Mouse (Mus musculus) heart, adult 2 months (tissue): ENCODE measurements around the gene 4933417A18Rik.

ENCODE experiments used
- CTCF ChIP-seq: fragments of 200-600 bp; IDR thresholded peaks from 2 replicates; pipeline ENCODE4 v1.8.1; 2022; ENCODE audit warnings: antibody characterized with exemption, mild to moderate bottlenecking, moderate library complexity
- EP300 ChIP-seq: fragments of 200-500 bp; IDR thresholded peaks from 2 replicates; pipeline ENCODE4 v1.6.1; 2011; ENCODE audit warnings: low read depth, low read length, control low read depth; ENCODE audit not compliant: insufficient read depth
- POLR2A ChIP-seq: fragments of 200-500 bp; IDR thresholded peaks from 2 replicates; pipeline ENCODE4 v1.6.1; 2011; ENCODE audit warnings: mild to moderate bottlenecking, low read depth, low read length, control low read depth; ENCODE audit not compliant: insufficient read depth

DNA sequence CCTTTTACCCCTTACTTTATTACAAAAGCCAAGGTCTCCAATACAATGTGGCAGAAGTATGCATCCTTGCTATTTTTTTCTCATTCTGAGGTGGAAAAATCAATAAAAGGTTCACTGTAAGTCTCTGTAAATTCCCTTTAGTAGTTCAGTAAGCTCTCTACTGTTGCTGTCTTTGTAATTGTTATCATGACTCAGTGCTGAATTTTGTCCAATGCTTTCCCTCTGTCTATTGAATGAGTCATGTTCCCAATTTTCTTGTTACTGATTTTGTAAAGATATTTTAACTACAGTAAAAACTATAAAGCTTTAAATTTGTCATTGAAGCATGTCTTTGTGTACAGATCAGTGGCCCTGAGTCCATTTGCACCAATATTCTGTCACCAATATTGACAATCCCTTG lies 18.2 kb downstream of the 4933417A18Rik start:
- TF ChIP-seq CTCF = no peak
- no peak for TF ChIP-seq POLR2A
- TF ChIP-seq EP300 = no peak
